25 mouse cellular contexts compared by ENCODE assay signal in genomic region chr2:103457628-103458027, GRCm38 (mm10). TPM values are rescaled to one million over a fixed set of nuclear protein-coding genes. Genes with fewer than 3 reads are reported as not detected.
DNase-seq lines count a peak whose midpoint lies in the region.
"Had no signal": no experiment of that assay in that cellular context is flagged by ENCODE, and none has a peak within 500 bp of the region (broad histone marks: within the 10 kb centered on the region; RNA-seq: fewer than 3 reads in every experiment).

No protein-coding gene starts in this region.

- peak; percentile 22 for DNase-seq in adrenal gland, postnatal 14 days
- no peak for DNase-seq in adrenal gland, adult 2 months
- DNase-seq in heart, postnatal 10 days: peak; percentile 48 to 51
- DNase-seq in heart, embryonic 10.5 days (ENCODE audit: low spot score): no peak
- peak; percentile 15 to 21 for DNase-seq in layer of hippocampus, adult 8-10 months (ENCODE audit: low spot score in 2 of 2)
- DNase-seq in layer of hippocampus, adult 9-10 months (ENCODE audit: low spot score): no peak
- peak; percentile 62 to 72 for DNase-seq in right cerebral cortex, postnatal 10 days (ENCODE audit: low spot score in 2 of 2)
- DNase-seq in right cerebral cortex, postnatal 36 days (ENCODE audit: low spot score in 2 of 2): no peak
- DNase-seq: gastrocnemius, postnatal 14 days; kidney, adult 11 months; kidney, postnatal 10 days; lung, adult 18-20 months; lung, postnatal 10 days; retina, postnatal 1 day; right cerebral cortex, postnatal 4 days; thymus, adult 18-20 months; thymus, postnatal 4 days had no signal

- no peak overlapping the region for H3K27ac ChIP-seq in heart, embryonic 10.5 days
- H3K27ac ChIP-seq: forebrain, embryonic 13.5 days; heart, adult 2 months; midbrain, embryonic 10.5 days; neural tube, embryonic 13.5 days had no signal

- peaks cover 90% of the 10 kb centered on the region for H3K36me3 ChIP-seq in heart, embryonic 10.5 days

- no peak overlapping the region for H3K4me3 ChIP-seq in heart, embryonic 10.5 days
- H3K4me3 ChIP-seq: forebrain, embryonic 13.5 days; heart, adult 2 months; midbrain, embryonic 10.5 days; myocyte; neural tube, embryonic 13.5 days had no signal

- intact Hi-C loops in heart, postnatal 10 days (cut with DNase I): no loop called here

- WGBS in heart, embryonic 10.5 days: 94% methylated on average over 7 of the region's 7 CpGs

- H3K27me3 ChIP-seq in heart, embryonic 10.5 days (ENCODE audit: insufficient read depth, poor library complexity, severe bottlenecking): no peaks in the 10 kb centered on the region
- H3K27me3 ChIP-seq: forebrain, embryonic 13.5 days; neural tube, embryonic 13.5 days had no signal

- H3K4me1 ChIP-seq in heart, embryonic 10.5 days: peaks cover 3% of the 10 kb centered on the region; the same call in 1 of the 2 replicates
- H3K4me1 ChIP-seq: midbrain, embryonic 10.5 days had no signal

- no peaks in the 10 kb centered on the region for H3K9me3 ChIP-seq in heart, embryonic 10.5 days
- H3K9me3 ChIP-seq: forebrain, embryonic 13.5 days; midbrain, embryonic 10.5 days; neural tube, embryonic 13.5 days had no signal

RNA-seq across cellular contexts. Expression of gene Cat, which starts 27.3 kb away (rescaled TPM):
- 475 and 505 TPM in 2 replicates for total RNA-seq in adrenal gland, postnatal 14 days (2021)
- 100 to 1,000 TPM; 481 to 548 TPM for total RNA-seq in adrenal gland, adult 2 months (2021)
- polyA plus RNA-seq in adrenal gland, adult 2 months (2012; rRNA removed): 144 and 174 TPM in 2 replicates
- total RNA-seq in heart, postnatal 10 days (2021): 100 to 1,000 TPM; 188 to 189 TPM
- 83.7 and 89.5 TPM in 2 replicates for polyA plus RNA-seq in heart, embryonic 10.5 days (2016; fragmentation: Nextera tagmentation; extraction: Ambion mirVana)
- total RNA-seq in layer of hippocampus, adult 8-10 months (2022): 10 to 100 TPM; 49.7 to 57.9 (median 51.6) TPM

RNA-seq across cellular contexts. Expression of gene Elf5, which starts 46.1 kb away (rescaled TPM):
- not detected in 2 replicates for total RNA-seq in adrenal gland, postnatal 14 days (2021)
- total RNA-seq in adrenal gland, adult 2 months (2021): not detected
- polyA plus RNA-seq in adrenal gland, adult 2 months (2012; rRNA removed): not detected in 2 replicates
- not detected for total RNA-seq in heart, postnatal 10 days (2021)
- polyA plus RNA-seq in heart, embryonic 10.5 days (2016; fragmentation: Nextera tagmentation; extraction: Ambion mirVana): not detected in 2 replicates
- total RNA-seq in layer of hippocampus, adult 8-10 months (2022): 1 to 10 TPM; 1.3 to 1.5 (median 1.4) TPM
- total RNA-seq: gastrocnemius, postnatal 14 days; heart, adult 2 months had no signal
- polyA plus RNA-seq: forebrain, embryonic 13.5 days; hindbrain, embryonic 11.5 days; liver, embryonic 11.5 days; midbrain, embryonic 10.5 days; midbrain, embryonic 16.5 days; myocyte; neural tube, embryonic 13.5 days had no signal

Comparison
In these comparisons a context has a peak if more than half of its experiments do, and no peak if none do; other contexts are left out.
1. DNase-seq: peak in adrenal gland, postnatal 14 days (single experiment), heart, postnatal 10 days (2 of 2), layer of hippocampus, adult 8-10 months (2 of 2) and right cerebral cortex, postnatal 10 days (2 of 2); none in adrenal gland, adult 2 months (single experiment), heart, embryonic 10.5 days (single experiment), layer of hippocampus, adult 9-10 months (single experiment) and right cerebral cortex, postnatal 36 days (0 of 2).